In genomic region chr8:99718927-99719326, GRCm38 (mm10) we compare ENCODE assay signal across 22 mouse cellular contexts.
DNase-seq lines count a peak whose midpoint lies in the region; ATAC-seq and TF ChIP-seq lines count a peak whose summit lies in the region.
"Had no signal": no experiment of that assay in that cellular context is flagged by ENCODE, and none has a peak within 500 bp of the region (broad histone marks: within the 10 kb centered on the region; RNA-seq: fewer than 3 reads in every experiment).

No protein-coding gene starts in this region.

- no peak overlapping the region for H3K4me2 ChIP-seq in heart, embryonic 12.5 days
- H3K4me2 ChIP-seq: hindbrain, embryonic 14.5 days; liver, embryonic 15.5 days; midbrain, embryonic 15.5 days; neural tube, embryonic 13.5 days; stomach, embryonic 15.5 days had no signal

- H3K4me3 ChIP-seq in lung, adult 2 months (replicated peaks; ENCODE audit: extremely low read depth, low read depth, low read length): no peak overlapping the region
- no peak overlapping the region for H3K4me3 ChIP-seq in heart, embryonic 12.5 days
- H3K4me3 ChIP-seq: gastrocnemius, adult 2 months; limb, embryonic 10.5 days; liver, embryonic 15.5 days; midbrain, embryonic 15.5 days; myocyte; neural tube, embryonic 13.5 days; stomach, embryonic 15.5 days had no signal

- no peaks in the 10 kb centered on the region for H3K27me3 ChIP-seq in heart, embryonic 12.5 days (replicated peaks)
- H3K27me3 ChIP-seq: liver, embryonic 15.5 days; midbrain, embryonic 15.5 days; neural tube, embryonic 13.5 days; stomach, embryonic 15.5 days had no signal

- H3K27ac ChIP-seq in heart, embryonic 12.5 days (ENCODE audit: poor library complexity, severe bottlenecking): no peak overlapping the region
- H3K27ac ChIP-seq: gastrocnemius, adult 2 months; hindbrain, embryonic 14.5 days; limb, embryonic 10.5 days; liver, embryonic 15.5 days; midbrain, embryonic 15.5 days; neural tube, embryonic 13.5 days; stomach, embryonic 15.5 days had no signal

- TF ChIP-seq CTCF in lung, adult 2 months (IDR thresholded peaks at IDR 0.05; ENCODE audit: insufficient read depth, low read length): no peak

- peak; percentile 52; the same call in 1 of the 2 replicates for ATAC-seq in cerebellum, adult (ENCODE audit: insufficient number of reproducible peaks, low FRiP score, low TSS enrichment)
- ATAC-seq in heart, embryonic 12.5 days (ENCODE audit: insufficient number of reproducible peaks, low FRiP score): no peak
- ATAC-seq: midbrain, embryonic 15.5 days had no signal

- no peak for DNase-seq in cerebellum, postnatal 4 days (ENCODE audit: low spot score in 2 of 2)
- DNase-seq in cerebellum, adult 18-20 months: peak; percentile 12 to 18
- peak; percentile 57 to 84 for DNase-seq in cerebellum, postnatal 14 days
- DNase-seq in layer of hippocampus, postnatal 14 days (ENCODE audit: low spot score in 2 of 2): peak; percentile 16 to 83
- no peak for DNase-seq in lung, adult 2 months
- DNase-seq: adrenal gland, postnatal 14 days; gastrocnemius, adult 2 months; heart, postnatal 4 days; kidney, adult 8-10 months; kidney, postnatal 10 days; liver; lung, postnatal 4 days; thymus, postnatal 36 days had no signal

- no peak overlapping the region for H3K9ac ChIP-seq in heart, embryonic 12.5 days
- H3K9ac ChIP-seq: hindbrain, embryonic 14.5 days; liver, embryonic 15.5 days; midbrain, embryonic 15.5 days; neural tube, embryonic 13.5 days; stomach, embryonic 15.5 days had no signal

- H3K36me3 ChIP-seq in heart, embryonic 12.5 days: no peaks in the 10 kb centered on the region
- H3K36me3 ChIP-seq: limb, embryonic 10.5 days; liver, embryonic 15.5 days; midbrain, embryonic 15.5 days; neural tube, embryonic 13.5 days; stomach, embryonic 15.5 days had no signal

- no peaks in the 10 kb centered on the region for H3K4me1 ChIP-seq in lung, adult 2 months (ENCODE audit: control insufficient read depth, insufficient read depth, low read length)
- H3K4me1 ChIP-seq in heart, embryonic 12.5 days (replicated peaks): no peaks in the 10 kb centered on the region
- H3K4me1 ChIP-seq: limb, embryonic 10.5 days; liver, embryonic 15.5 days; midbrain, embryonic 15.5 days; neural tube, embryonic 13.5 days; stomach, embryonic 15.5 days had no signal

- no peak for TF ChIP-seq POLR2A in lung, adult 2 months (IDR thresholded peaks at IDR 0.05; ENCODE audit: borderline replicate concordance, extremely low read depth, low read depth, low read length)

- H3K9me3 ChIP-seq in heart, embryonic 12.5 days (replicated peaks): no peaks in the 10 kb centered on the region
- H3K9me3 ChIP-seq: limb, embryonic 10.5 days; liver, embryonic 15.5 days; midbrain, embryonic 15.5 days; neural tube, embryonic 13.5 days; stomach, embryonic 15.5 days had no signal

Comparison
In these comparisons a context has a peak if more than half of its experiments do, and no peak if none do; other contexts are left out.
1. DNase-seq: peak in cerebellum, adult 18-20 months (2 of 2), cerebellum, postnatal 14 days (2 of 2) and layer of hippocampus, postnatal 14 days (2 of 2); none in cerebellum, postnatal 4 days (0 of 2) and lung, adult 2 months (single experiment).